Mouse (Mus musculus) megakaryocyte, embryonic 14.5 days (primary cell): ENCODE data around the gene Pusl1.

Source experiments
- FLI1 ChIP-seq: IDR thresholded peaks from 2 replicates; pipeline ENCODE4 v1.6.1; 2012; ENCODE audit warnings: low read length, inconsistent platforms, mixed read lengths
- GATA1 ChIP-seq: IDR thresholded peaks from 3 replicates; pipeline ENCODE4 v1.6.1; 2012; ENCODE audit warnings: mixed read lengths, low read length, inconsistent platforms, borderline replicate concordance

DNA sequence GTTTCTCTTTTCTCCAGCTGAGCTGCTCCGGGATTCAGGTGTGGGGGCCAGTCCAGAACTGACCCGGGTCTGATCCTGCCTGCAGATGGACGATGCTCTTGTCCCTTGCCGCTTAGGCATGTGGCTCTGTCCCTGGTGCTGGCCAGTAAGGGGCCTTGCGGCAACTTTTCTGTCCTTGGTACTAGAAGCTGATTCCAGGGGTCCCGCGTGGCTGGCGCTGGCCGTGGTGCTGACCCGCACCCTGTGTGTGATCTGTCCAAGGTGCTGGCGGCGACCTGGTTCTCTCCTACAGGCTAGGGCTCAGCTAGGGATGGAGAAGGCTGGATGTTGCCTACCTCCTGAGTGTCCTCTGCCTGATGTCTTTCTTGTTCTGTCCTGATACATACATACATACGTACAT lies 32.3 kb downstream of the Pusl1 start:
- TF ChIP-seq FLI1 (no peak), GATA1 (no peak)
